11 mouse cellular contexts compared by ENCODE assay signal in the genomic region with DNA sequence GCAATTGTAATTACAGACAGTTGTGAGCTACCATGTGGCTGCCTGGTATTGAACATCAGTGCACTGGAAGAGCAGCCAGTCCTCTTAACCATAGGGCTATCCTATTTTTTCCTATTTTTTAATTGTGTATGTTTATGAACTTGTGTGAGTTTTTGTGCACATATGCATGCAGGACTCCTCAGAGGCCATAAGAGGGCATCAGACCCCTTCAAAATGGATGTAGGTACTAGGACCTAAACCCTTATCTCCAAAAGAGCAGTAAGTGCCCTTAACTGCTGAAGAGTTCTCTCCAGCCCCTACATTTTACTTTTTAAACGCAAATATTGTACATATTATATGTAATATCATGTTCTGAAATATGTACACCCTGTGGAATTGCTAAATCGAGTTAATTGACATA. TPM values are rescaled to one million over a fixed set of nuclear protein-coding genes. Genes with fewer than 3 reads are reported as not detected.
DNase-seq lines count a peak whose midpoint lies in the region; ATAC-seq and TF ChIP-seq lines count a peak whose summit lies in the region.
"Had no signal": no experiment of that assay in that cellular context is flagged by ENCODE, and none has a peak within 500 bp of the region (broad histone marks: within the 10 kb centered on the region; RNA-seq: fewer than 3 reads in every experiment).

No protein-coding gene starts in this region.

- H3K36me3 ChIP-seq in limb, embryonic 14.5 days (ENCODE audit: control insufficient read depth, insufficient read depth, low read length), result no peaks in the 10 kb centered on the region
- H3K36me3 ChIP-seq in limb, embryonic 10.5 days, result no peaks in the 10 kb centered on the region
- H3K36me3 ChIP-seq: hindbrain, embryonic 15.5 days; liver, embryonic 15.5 days had no signal

- 30% methylated on average over 2 of the region's 2 CpGs for WGBS in limb, embryonic 14.5 days
- WGBS in limb, embryonic 10.5 days, result 27% methylated on average over 2 of the region's 2 CpGs

- H3K27me3 ChIP-seq in limb, embryonic 14.5 days (ENCODE audit: control insufficient read depth, insufficient read depth, low read length), result no peaks in the 10 kb centered on the region
- peaks cover 54% of the 10 kb centered on the region for H3K27me3 ChIP-seq in limb, embryonic 10.5 days (ENCODE audit: low read depth, poor library complexity, severe bottlenecking)
- H3K27me3 ChIP-seq: liver, embryonic 15.5 days had no signal

- H3K9me3 ChIP-seq in limb, embryonic 14.5 days (ENCODE audit: control insufficient read depth, low read length), result no peaks in the 10 kb centered on the region
- no peaks in the 10 kb centered on the region for H3K9me3 ChIP-seq in limb, embryonic 10.5 days (replicated peaks)
- H3K9me3 ChIP-seq: hindbrain, embryonic 15.5 days; liver, embryonic 15.5 days had no signal

- ATAC-seq in cerebellum, adult (ENCODE audit: insufficient number of reproducible peaks, low FRiP score, low TSS enrichment), result no peak
- no peak for ATAC-seq in limb, embryonic 14.5 days (ENCODE audit: low FRiP score, low read depth)
- no peak for ATAC-seq in megakaryocyte, adult 5-6 weeks (ENCODE audit: poor library complexity, severe bottlenecking)

- TF ChIP-seq CTCF in brain, embryonic 14.5 days (IDR thresholded peaks at IDR 0.05; ENCODE audit: borderline replicate concordance, extremely low read depth, insufficient read depth, insufficient read length), result peak; percentile 44; the same call in 1 of the 2 replicates

- H3K4me2 ChIP-seq in limb, embryonic 14.5 days (replicated peaks; ENCODE audit: low read depth, low read length, severe bottlenecking), result no peak overlapping the region
- H3K4me2 ChIP-seq: hindbrain, embryonic 15.5 days; liver, embryonic 15.5 days had no signal

- no peak overlapping the region for H3K9ac ChIP-seq in limb, embryonic 14.5 days (ENCODE audit: low read depth, low read length, severe bottlenecking)
- H3K9ac ChIP-seq: hindbrain, embryonic 15.5 days; liver, embryonic 15.5 days had no signal

- H3K4me3 ChIP-seq in limb, embryonic 14.5 days (replicated peaks; ENCODE audit: low read length), result no peak overlapping the region
- no peak overlapping the region for H3K4me3 ChIP-seq in limb, embryonic 10.5 days
- H3K4me3 ChIP-seq: hindbrain, embryonic 15.5 days; liver, embryonic 15.5 days had no signal

- no peaks in the 10 kb centered on the region for H3K4me1 ChIP-seq in limb, embryonic 14.5 days (ENCODE audit: control insufficient read depth, insufficient read depth, low read length)
- H3K4me1 ChIP-seq in limb, embryonic 10.5 days, result no peaks in the 10 kb centered on the region
- H3K4me1 ChIP-seq: hindbrain, embryonic 15.5 days; liver, embryonic 15.5 days had no signal

- H3K27ac ChIP-seq in limb, embryonic 14.5 days (replicated peaks; ENCODE audit: low read depth, low read length), result no peak overlapping the region
- H3K27ac ChIP-seq in limb, embryonic 10.5 days, result no peak overlapping the region
- H3K27ac ChIP-seq: hindbrain, embryonic 15.5 days; liver, embryonic 15.5 days had no signal

- TF ChIP-seq POLR2A in limb, embryonic 14.5 days (IDR thresholded peaks at IDR 0.05; ENCODE audit: borderline replicate concordance, extremely low read depth, insufficient read depth, insufficient read length), result no peak
- TF ChIP-seq POLR2A in brain, embryonic 14.5 days (IDR thresholded peaks at IDR 0.05; ENCODE audit: borderline replicate concordance, extremely low read depth, insufficient read depth, insufficient read length, poor library complexity, severe bottlenecking), result no peak

- peak; percentile 22 for DNase-seq in cerebellum, adult 11-12 months
- peak; percentile 8 for DNase-seq in limb, embryonic 14.5 days (ENCODE audit: low spot score)
- DNase-seq in limb, embryonic 10.5 days (ENCODE audit: low spot score), result no peak
- DNase-seq in brain, embryonic 14.5 days (ENCODE audit: low read depth), result peak; percentile 67
- DNase-seq in lung, postnatal 36 days, result peak; percentile 9
- no peak for DNase-seq in natural killer cell, adult 2 months (ENCODE audit: low spot score in 2 of 2)
- DNase-seq: spleen, adult 18-20 months had no signal

RNA-seq across cellular contexts. Expression of gene 8030474K03Rik, which starts 11.1 kb away (rescaled TPM):
- polyA plus RNA-seq in limb, embryonic 14.5 days (2012; rRNA removed), result 0.08 and 0.15 TPM in 2 replicates
- polyA plus RNA-seq in limb, embryonic 14.5 days (2014; fragmentation: Nextera tagmentation; extraction: Ambion mirVana), result 0.11 TPM in 1 of 2 replicates, not detected in the other
- polyA plus RNA-seq in limb, embryonic 10.5 days (2016; fragmentation: Nextera tagmentation; extraction: Ambion mirVana), result 0.08 and 0.29 TPM in 2 replicates
- polyA plus RNA-seq in brain, embryonic 14.5 days (2012; rRNA removed), result 0.05 and 0.13 TPM in 2 replicates
- not detected in 2 replicates for total RNA-seq in megakaryocyte, adult 5-6 weeks (2015)
- 0.57 TPM in 1 of 2 replicates, not detected in the other for total RNA-seq in megakaryocyte, adult 5-6 weeks (2017)
- polyA plus RNA-seq: hindbrain, embryonic 15.5 days had no signal

RNA-seq across cellular contexts. Expression of gene Gm4779, which starts 11.3 kb away (rescaled TPM):
- polyA plus RNA-seq in limb, embryonic 14.5 days (2012; rRNA removed), result 0.19 and 0.20 TPM in 2 replicates
- polyA plus RNA-seq in limb, embryonic 14.5 days (2014; fragmentation: Nextera tagmentation; extraction: Ambion mirVana), result 0.29 TPM in 1 of 2 replicates, not detected in the other
- 0.15 and 0.18 TPM in 2 replicates for polyA plus RNA-seq in limb, embryonic 10.5 days (2016; fragmentation: Nextera tagmentation; extraction: Ambion mirVana)
- 0.05 and 0.29 TPM in 2 replicates for polyA plus RNA-seq in brain, embryonic 14.5 days (2012; rRNA removed)
- 0.71 TPM in 1 of 2 replicates, not detected in the other for total RNA-seq in megakaryocyte, adult 5-6 weeks (2015)
- total RNA-seq in megakaryocyte, adult 5-6 weeks (2017), result not detected in 2 replicates
- polyA plus RNA-seq: hindbrain, embryonic 15.5 days had no signal

RNA-seq across cellular contexts. Expression of gene Nhsl2, which starts 43.7 kb away (rescaled TPM):
- polyA plus RNA-seq in limb, embryonic 14.5 days (2012; rRNA removed), result 6.6 and 7.6 TPM in 2 replicates
- polyA plus RNA-seq in limb, embryonic 14.5 days (2014; fragmentation: Nextera tagmentation; extraction: Ambion mirVana), result 13.5 and 16.0 TPM in 2 replicates
- polyA plus RNA-seq in limb, embryonic 10.5 days (2016; fragmentation: Nextera tagmentation; extraction: Ambion mirVana), result 19.7 and 21.4 TPM in 2 replicates
- 2.5 and 4.5 TPM in 2 replicates for polyA plus RNA-seq in brain, embryonic 14.5 days (2012; rRNA removed)
- 66.4 and 93.9 TPM in 2 replicates for total RNA-seq in megakaryocyte, adult 5-6 weeks (2015)
- 30.7 and 41.8 TPM in 2 replicates for total RNA-seq in megakaryocyte, adult 5-6 weeks (2017)

Comparison
In these comparisons a context has a peak if more than half of its experiments do, and no peak if none do; other contexts are left out.
1. DNase-seq: peak in cerebellum, adult 11-12 months (single experiment), limb, embryonic 14.5 days (single experiment), brain, embryonic 14.5 days (single experiment) and lung, postnatal 36 days (single experiment); none in limb, embryonic 10.5 days (single experiment) and natural killer cell, adult 2 months (0 of 2).